Mouse (Mus musculus) liver, postnatal 0 days (tissue): ENCODE data around the gene Lclat1.

Source experiments
- CTCF ChIP-seq: sonication (generic); IDR thresholded peaks from 2 replicates; pipeline ENCODE4 v1.5.1; 2016; ENCODE audit warnings: antibody characterized with exemption, low read depth
- EP300 ChIP-seq: IDR thresholded peaks from 2 replicates; pipeline ENCODE4 v1.6.1; 2016; ENCODE audit warnings: antibody characterized with exemption, low read depth, mild to moderate bottlenecking

DNA sequence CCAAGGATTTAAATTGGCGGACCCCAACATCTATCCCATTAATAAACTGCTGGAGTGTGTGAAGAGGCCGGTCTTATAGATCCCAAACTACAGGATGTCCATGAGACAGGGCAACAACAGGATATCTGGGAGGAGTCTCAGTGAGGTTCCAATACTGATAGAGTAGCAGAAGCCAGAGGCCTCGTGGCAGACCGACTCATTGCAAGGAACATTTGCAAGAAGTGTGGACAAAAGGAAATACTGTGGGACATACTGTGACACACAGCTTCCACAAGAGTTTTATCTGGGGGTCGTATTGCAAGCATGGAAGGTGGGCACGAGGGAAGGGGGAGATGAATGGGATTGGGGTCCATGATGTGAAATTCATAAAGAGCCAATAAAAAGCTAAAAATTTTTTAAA is 86.4 kb downstream of the Lclat1 start:
- TF ChIP-seq CTCF (no peak), EP300 (no peak)
